Mouse (Mus musculus) hindbrain, embryonic 13.5 days (tissue): Measurements from ENCODE around the gene Tmem266. TPM values are rescaled to one million over a fixed set of nuclear protein-coding genes. Genes with fewer than 3 reads are reported as not detected.
A peak's percentile ranks its signal among the peaks of the same experiment; 100 is the strongest.

ENCODE experiments used
- ATAC-seq: fragments of 200-750 bp; cut with Nextera tagmentation; 2 replicates; pipeline ENCODE4 v1.8.0; 2017; ENCODE audit warnings: moderate TSS enrichment; ENCODE audit not compliant: low FRiP score
- H3K27ac ChIP-seq: fragments of 300-500 bp; sonication (generic); 2 replicates; pipeline ENCODE4 v1.5.1; 2015; ENCODE audit warnings: inconsistent platforms, mild to moderate bottlenecking, moderate library complexity
- H3K27me3 ChIP-seq: fragments of 300-500 bp; sonication (generic); 2 replicates; pipeline ENCODE4 v1.6.1; 2015; ENCODE audit warnings: mild to moderate bottlenecking, inconsistent platforms
- H3K36me3 ChIP-seq: fragments of 300-500 bp; sonication (generic); 2 replicates; pipeline ENCODE4 v1.6.1; 2015; ENCODE audit warnings: mild to moderate bottlenecking, inconsistent platforms
- H3K4me1 ChIP-seq: fragments of 300-500 bp; sonication (generic); replicated peaks from 2 replicates; pipeline ENCODE4 v1.6.1; 2015; ENCODE audit warnings: inconsistent platforms
- H3K4me2 ChIP-seq: fragments of 300-500 bp; sonication (generic); 2 replicates; pipeline ENCODE4 v1.6.1; 2015; ENCODE audit warnings: inconsistent platforms, mild to moderate bottlenecking, moderate library complexity
- H3K4me3 ChIP-seq: fragments of 300-500 bp; sonication (generic); 2 replicates; pipeline ENCODE4 v1.5.1; 2015; ENCODE audit warnings: mild to moderate bottlenecking, inconsistent platforms
- H3K9ac ChIP-seq: fragments of 300-500 bp; sonication (generic); 2 replicates; pipeline ENCODE4 v1.6.1; 2015; ENCODE audit warnings: mild to moderate bottlenecking, inconsistent platforms
- H3K9me3 ChIP-seq: fragments of 300-500 bp; sonication (generic); 2 replicates; pipeline ENCODE4 v1.6.1; 2016; ENCODE audit warnings: inconsistent platforms
- WGBS: fragments of 180-500 bp; shearing (Covaris S2); methylation state at CpG from one replicate; pipeline ENCODE4 v1.1.7; 2015; 5-methylcytosine and 5-hydroxymethylcytosine counted together
- polyA plus RNA-seq: library from polyadenylated mRNA; unstranded; fragments of >200 nt; fragmentation: Nextera tagmentation; extraction: Ambion mirVana; gene quantifications from 2 replicates; pipeline ENCODE4 v1.2.1, GENCODE M21; 2015

Tmem266 gene
- 2.8 and 3.1 TPM in 2 replicates for polyA plus RNA-seq

GRCm38 (mm10) chr9:55326515-55327233, at the start of gene Tmem266, which contains the start of gene Nrg4:
TSS of gene Tmem266 (plus strand) at chr9:55326913.
TSS of gene Nrg4 (minus strand) at chr9:55326844.
- Histone ChIP-seq H3K9ac (peak within 1 kb of the TSS; percentile 84), H3K36me3 (no peaks in the 10 kb centered on the region), H3K4me3 (peak within 1 kb of the TSS; percentile 67), H3K27ac (peak within 1 kb of the TSS; percentile 86), H3K9me3 (no peaks in the 10 kb centered on the region), H3K27me3 (peaks cover 20% of the 10 kb centered on the region), H3K4me2 (peak within 1 kb of the TSS; percentile 75), H3K4me1 (peaks cover 29% of the 10 kb centered on the region)
- under 1% methylated on average over 59 of the region's 82 CpGs for WGBS
- ATAC-seq: peak; percentile 92

GRCm38 (mm10) chr9:55277562-55277961, 49.2 kb upstream of the Tmem266 start:
- Histone ChIP-seq H3K4me3 (no peak overlapping the region), H3K9ac (no peak overlapping the region), H3K9me3 (no peaks in the 10 kb centered on the region), H3K4me2 (no peak overlapping the region), H3K27ac (no peak overlapping the region), H3K4me1 (no peaks in the 10 kb centered on the region), H3K27me3 (no peaks in the 10 kb centered on the region), H3K36me3 (no peaks in the 10 kb centered on the region)
- no peak for ATAC-seq
- WGBS: 67% methylated on average over 4 of the region's 4 CpGs

GRCm38 (mm10) chr9:55279114-55279825, 47.4 kb upstream of the Tmem266 start:
- Histone ChIP-seq H3K27me3 (no peaks in the 10 kb centered on the region), H3K4me3 (no peak overlapping the region), H3K27ac (no peak overlapping the region), H3K36me3 (no peaks in the 10 kb centered on the region), H3K4me2 (no peak overlapping the region), H3K9ac (no peak overlapping the region), H3K9me3 (no peaks in the 10 kb centered on the region), H3K4me1 (no peaks in the 10 kb centered on the region)
- 90% methylated on average over 8 of the region's 8 CpGs for WGBS
- no peak for ATAC-seq

GRCm38 (mm10) chr9:55283516-55283915, 43.2 kb upstream of the Tmem266 start:
- H3K9me3 ChIP-seq: no peaks in the 10 kb centered on the region
- H3K9ac ChIP-seq: no peak overlapping the region
- WGBS: 9% methylated on average over 14 of the region's 14 CpGs
- ATAC-seq: no peak
- no peaks in the 10 kb centered on the region for H3K36me3 ChIP-seq
- H3K27me3 ChIP-seq: no peaks in the 10 kb centered on the region
- no peaks in the 10 kb centered on the region for H3K4me1 ChIP-seq
- H3K4me3 ChIP-seq: no peak overlapping the region
- no peak overlapping the region for H3K4me2 ChIP-seq
- H3K27ac ChIP-seq: no peak overlapping the region

GRCm38 (mm10) chr9:55285197-55285596, 41.5 kb upstream of the Tmem266 start:
- no peaks in the 10 kb centered on the region for H3K9me3 ChIP-seq
- no peaks in the 10 kb centered on the region for H3K4me1 ChIP-seq
- H3K36me3 ChIP-seq: no peaks in the 10 kb centered on the region
- H3K27ac ChIP-seq: no peak overlapping the region
- no peak for ATAC-seq
- 77% methylated on average over 3 of the region's 3 CpGs for WGBS
- no peaks in the 10 kb centered on the region for H3K27me3 ChIP-seq
- H3K4me3 ChIP-seq: no peak overlapping the region
- no peak overlapping the region for H3K9ac ChIP-seq
- no peak overlapping the region for H3K4me2 ChIP-seq

GRCm38 (mm10) chr9:55289475-55290198, 37.1 kb upstream of the Tmem266 start:
- no peaks in the 10 kb centered on the region for H3K4me1 ChIP-seq
- no peaks in the 10 kb centered on the region for H3K36me3 ChIP-seq
- H3K9ac ChIP-seq: no peak overlapping the region
- no peak for ATAC-seq
- H3K27ac ChIP-seq: no peak overlapping the region
- H3K4me3 ChIP-seq: no peak overlapping the region
- no peak overlapping the region for H3K4me2 ChIP-seq
- no peaks in the 10 kb centered on the region for H3K9me3 ChIP-seq
- H3K27me3 ChIP-seq: no peaks in the 10 kb centered on the region
- WGBS: 73% methylated on average over 3 of the region's 3 CpGs

- no peaks in the 10 kb centered on the region for H3K9me3 ChIP-seq
- H3K9ac ChIP-seq: no peak overlapping the region
- H3K4me1 ChIP-seq: no peaks in the 10 kb centered on the region
- no peak for ATAC-seq
- no peaks in the 10 kb centered on the region for H3K36me3 ChIP-seq
- 90% methylated on average over 4 of the region's 4 CpGs for WGBS
- no peak overlapping the region for H3K4me3 ChIP-seq
- no peak overlapping the region for H3K4me2 ChIP-seq
- no peak overlapping the region for H3K27ac ChIP-seq
- H3K27me3 ChIP-seq: no peaks in the 10 kb centered on the region
Observed at GRCm38 (mm10) chr9:55291966-55292365, 34.7 kb upstream of the Tmem266 start.

- no peak for ATAC-seq
- Histone ChIP-seq H3K27ac (no peak overlapping the region), H3K9me3 (no peaks in the 10 kb centered on the region), H3K4me2 (no peak overlapping the region), H3K36me3 (no peaks in the 10 kb centered on the region), H3K9ac (no peak overlapping the region), H3K27me3 (no peaks in the 10 kb centered on the region), H3K4me3 (no peak overlapping the region), H3K4me1 (no peaks in the 10 kb centered on the region)
- 67% methylated on average over 2 of the region's 2 CpGs for WGBS
Observed at GRCm38 (mm10) chr9:55296221-55296620, 30.5 kb upstream of the Tmem266 start.

GRCm38 (mm10) chr9:55307066-55307465, 19.6 kb upstream of the Tmem266 start:
- Histone ChIP-seq H3K4me2 (no peak overlapping the region), H3K9ac (no peak overlapping the region), H3K27ac (no peak overlapping the region), H3K4me1 (no peaks in the 10 kb centered on the region), H3K9me3 (no peaks in the 10 kb centered on the region), H3K36me3 (no peaks in the 10 kb centered on the region), H3K27me3 (no peaks in the 10 kb centered on the region), H3K4me3 (no peak overlapping the region)
- WGBS: 65% methylated on average over 2 of the region's 2 CpGs
- no peak for ATAC-seq

- no peaks in the 10 kb centered on the region for H3K27me3 ChIP-seq
- WGBS: 76% methylated on average over 5 of the region's 5 CpGs
- no peaks in the 10 kb centered on the region for H3K4me1 ChIP-seq
- no peak overlapping the region for H3K4me3 ChIP-seq
- ATAC-seq: no peak
- H3K9ac ChIP-seq: no peak overlapping the region
- H3K9me3 ChIP-seq: no peaks in the 10 kb centered on the region
- H3K27ac ChIP-seq: no peak overlapping the region
- no peaks in the 10 kb centered on the region for H3K36me3 ChIP-seq
- no peak overlapping the region for H3K4me2 ChIP-seq
Observed at GRCm38 (mm10) chr9:55307557-55307956, 19.2 kb upstream of the Tmem266 start.

- ATAC-seq: no peak
- no peak overlapping the region for H3K4me2 ChIP-seq
- 88% methylated on average over 5 of the region's 5 CpGs for WGBS
- no peaks in the 10 kb centered on the region for H3K4me1 ChIP-seq
- no peak overlapping the region for H3K27ac ChIP-seq
- no peaks in the 10 kb centered on the region for H3K9me3 ChIP-seq
- H3K4me3 ChIP-seq: no peak overlapping the region
- H3K9ac ChIP-seq: no peak overlapping the region
- H3K36me3 ChIP-seq: no peaks in the 10 kb centered on the region
- no peaks in the 10 kb centered on the region for H3K27me3 ChIP-seq
Observed at GRCm38 (mm10) chr9:55308455-55308854, 18.3 kb upstream of the Tmem266 start.

GRCm38 (mm10) chr9:55311560-55311959, 15.2 kb upstream of the Tmem266 start:
- 8% methylated on average over 5 of the region's 5 CpGs for WGBS
- H3K4me1 ChIP-seq: no peaks in the 10 kb centered on the region
- ATAC-seq: peak; percentile 74; the same call in 1 of the 2 replicates

More at GRCm38 (mm10) chr9:55311560-55311959, 15.2 kb upstream of the Tmem266 start:
- Histone ChIP-seq H3K4me3 (no peak overlapping the region), H3K27ac (no peak overlapping the region), H3K9ac (no peak overlapping the region), H3K4me2 (no peak overlapping the region), H3K27me3 (no peaks in the 10 kb centered on the region), H3K9me3 (no peaks in the 10 kb centered on the region), H3K36me3 (no peaks in the 10 kb centered on the region)
